Mouse (Mus musculus): ENCODE data around the gene Agt. TPM values are rescaled to one million over a fixed set of nuclear protein-coding genes. Genes with fewer than 3 reads are reported as not detected.

The Agt gene
- polyA plus RNA-seq (2014; fragmentation: Illumina TruSeq; extraction: RNeasy Lipid Tissue Mini Kit (QIAGEN cat#74804); ENCODE audit: low replicate concordance): 0.45 TPM

DNA sequence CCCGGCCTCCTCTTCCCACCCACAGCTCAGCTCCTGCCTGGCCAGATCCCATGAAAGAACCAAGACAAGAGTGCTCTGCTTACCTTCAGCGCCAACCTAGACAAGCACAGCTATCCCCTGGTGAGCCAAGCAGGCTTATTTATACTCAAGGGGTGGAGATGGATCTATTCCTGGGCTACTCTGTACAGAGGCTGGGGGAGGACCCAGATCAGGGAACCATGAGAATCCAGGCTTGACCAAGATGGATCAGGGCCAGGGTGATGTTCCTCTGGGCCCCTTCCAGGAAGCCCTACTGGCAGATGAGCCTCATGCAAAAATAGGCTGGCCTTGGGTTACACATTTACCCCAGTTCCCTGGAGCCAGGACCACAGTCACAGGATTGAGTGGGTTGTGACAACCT lies at the start of gene Agt:
TSS of gene Agt (minus strand) at position 114 of the 400 bp plus-strand sequence.

DNA sequence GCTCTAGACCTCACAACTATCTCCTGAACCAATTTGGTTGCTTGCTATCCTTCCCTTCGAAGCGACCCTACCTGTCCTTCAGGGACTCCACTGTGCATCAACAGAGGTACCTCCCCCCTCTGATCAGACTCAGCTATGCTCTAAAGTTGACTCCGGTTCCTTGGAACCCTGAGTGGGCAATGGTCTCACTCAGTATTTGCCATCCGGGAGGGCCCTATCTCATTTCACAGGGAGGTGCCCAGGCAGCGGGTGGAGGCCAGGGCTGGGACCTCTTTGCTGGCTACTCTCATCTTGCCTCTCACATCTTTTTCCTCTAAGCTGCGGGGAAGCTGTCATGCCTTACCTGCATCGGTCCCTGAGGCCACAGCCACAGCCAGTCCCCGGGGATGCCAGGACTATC lies 6.3 kb upstream of the Agt start, which contains the start of gene Capn9:
TSS of gene Capn9 (plus strand) at position 301 of the 400 bp plus-strand sequence.

DNA sequence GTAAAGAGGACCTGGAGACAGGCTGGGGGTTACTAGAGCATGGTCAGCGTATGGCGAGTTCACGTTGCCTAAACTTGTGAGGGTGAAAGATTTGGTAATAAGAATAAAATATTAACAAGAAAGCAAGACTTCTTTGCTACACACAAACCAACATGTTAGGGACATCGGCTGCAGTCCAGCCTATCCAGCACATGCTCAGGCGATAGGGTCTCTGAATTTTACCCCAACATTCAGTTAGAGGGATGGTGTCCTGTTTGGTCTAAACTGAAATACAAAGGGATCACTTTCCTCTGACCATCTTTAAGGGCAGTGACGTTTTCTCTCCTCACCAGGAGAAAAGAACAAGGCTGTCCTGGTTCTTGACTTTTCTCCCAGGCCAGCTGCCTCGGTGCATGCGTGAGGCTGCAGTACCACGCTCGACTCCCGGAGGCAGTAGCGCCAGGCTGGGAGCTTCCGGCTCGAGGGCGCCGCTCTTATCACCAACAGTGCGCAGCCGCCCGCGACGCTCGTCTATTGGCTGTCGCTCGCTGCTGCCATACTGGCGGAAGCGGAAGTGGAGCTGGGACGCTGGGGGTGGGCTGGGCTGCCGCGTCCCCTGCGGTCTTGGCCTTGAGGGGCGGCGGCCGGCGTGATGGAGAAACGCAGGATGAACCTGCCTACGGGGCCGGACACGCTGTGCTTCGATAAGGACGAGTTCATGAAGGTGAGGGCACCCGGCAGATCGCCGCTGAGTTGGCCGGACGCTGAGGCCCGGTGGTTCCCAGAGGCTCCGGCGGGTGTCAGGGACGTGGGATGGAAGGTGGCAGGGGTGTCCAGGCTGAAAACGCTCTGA lies 49.0 kb downstream of the Agt start, which contains the start of gene Cog2:
TSS of gene Cog2 (plus strand) at position 519 of the 832 bp plus-strand sequence.

Other genes with a start within 250 kb of the Agt start
- gene Pgbd5, start 130.0 kb downstream of the Agt start, polyA plus RNA-seq (2014; fragmentation: Illumina TruSeq; extraction: RNeasy Lipid Tissue Mini Kit (QIAGEN cat#74804); ENCODE audit: low replicate concordance): 0.30 TPM
- gene Cog2, start 48.9 kb downstream of the Agt start, polyA plus RNA-seq (2014; fragmentation: Illumina TruSeq; extraction: RNeasy Lipid Tissue Mini Kit (QIAGEN cat#74804); ENCODE audit: low replicate concordance): 15.3 TPM
- 0.22 TPM for gene Capn9, start 6.4 kb upstream of the Agt start, polyA plus RNA-seq (2014; fragmentation: Illumina TruSeq; extraction: RNeasy Lipid Tissue Mini Kit (QIAGEN cat#74804); ENCODE audit: low replicate concordance)
- 6.2 TPM for gene 2310022B05Rik, start 93.7 kb upstream of the Agt start, polyA plus RNA-seq (2014; fragmentation: Illumina TruSeq; extraction: RNeasy Lipid Tissue Mini Kit (QIAGEN cat#74804); ENCODE audit: low replicate concordance)
- 33.3 TPM for gene Ttc13, start 152.3 kb upstream of the Agt start, polyA plus RNA-seq (2014; fragmentation: Illumina TruSeq; extraction: RNeasy Lipid Tissue Mini Kit (QIAGEN cat#74804); ENCODE audit: low replicate concordance)
- 0.89 TPM for gene Arv1, start 152.4 kb upstream of the Agt start, polyA plus RNA-seq (2014; fragmentation: Illumina TruSeq; extraction: RNeasy Lipid Tissue Mini Kit (QIAGEN cat#74804); ENCODE audit: low replicate concordance)
- not detected for gene Fam89a, start 182.1 kb upstream of the Agt start, polyA plus RNA-seq (2014; fragmentation: Illumina TruSeq; extraction: RNeasy Lipid Tissue Mini Kit (QIAGEN cat#74804); ENCODE audit: low replicate concordance)
- not detected for gene Trim67, start 223.4 kb upstream of the Agt start, polyA plus RNA-seq (2014; fragmentation: Illumina TruSeq; extraction: RNeasy Lipid Tissue Mini Kit (QIAGEN cat#74804); ENCODE audit: low replicate concordance)